ENCODE assay signal across 26 mouse cellular contexts in the genomic region with DNA sequence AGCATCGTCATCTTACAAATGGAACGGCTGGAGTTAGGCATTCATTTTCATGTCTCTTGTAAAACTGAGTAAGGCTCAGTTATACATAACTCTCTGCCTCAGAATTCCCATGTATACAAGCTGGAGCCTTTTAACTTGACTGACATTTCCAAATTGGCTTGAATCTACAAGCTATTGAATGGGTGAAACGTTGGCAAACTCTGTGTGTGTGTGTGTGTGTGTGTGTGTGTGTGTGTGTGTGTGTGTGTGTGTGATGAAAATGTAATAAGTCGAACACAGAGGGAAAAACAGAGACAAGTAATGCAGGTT.
A peak's percentile ranks its signal among the peaks of the same experiment; 100 is the strongest.
DNase-seq lines count a peak whose midpoint lies in the region; ATAC-seq and TF ChIP-seq lines count a peak whose summit lies in the region.
"Had no signal": no experiment of that assay in that cellular context is flagged by ENCODE, and none has a peak within 500 bp of the region (broad histone marks: within the 10 kb centered on the region; RNA-seq: fewer than 3 reads in every experiment).

No protein-coding gene starts in this region.

- peaks cover 23% of the 10 kb centered on the region for H3K36me3 ChIP-seq in forebrain, embryonic 15.5 days
- H3K36me3 ChIP-seq in forebrain, embryonic 10.5 days (replicated peaks), result peaks cover 93% of the 10 kb centered on the region
- H3K36me3 ChIP-seq in heart, embryonic 15.5 days, result peaks cover 15% of the 10 kb centered on the region; the same call in 1 of the 2 replicates
- H3K36me3 ChIP-seq in limb, embryonic 13.5 days, result peaks cover 71% of the 10 kb centered on the region
- H3K36me3 ChIP-seq in limb, embryonic 10.5 days, result peaks cover 88% of the 10 kb centered on the region
- H3K36me3 ChIP-seq in lung, postnatal 0 days (ENCODE audit: insufficient read depth, low read length), result no peaks in the 10 kb centered on the region

- H3K9me3 ChIP-seq in forebrain, embryonic 15.5 days, result no peaks in the 10 kb centered on the region
- no peaks in the 10 kb centered on the region for H3K9me3 ChIP-seq in forebrain, embryonic 10.5 days
- H3K9me3 ChIP-seq in heart, embryonic 15.5 days (replicated peaks), result no peaks in the 10 kb centered on the region
- no peaks in the 10 kb centered on the region for H3K9me3 ChIP-seq in limb, embryonic 13.5 days
- no peaks in the 10 kb centered on the region for H3K9me3 ChIP-seq in limb, embryonic 10.5 days (replicated peaks)
- H3K9me3 ChIP-seq in lung, postnatal 0 days (ENCODE audit: low read length), result no peaks in the 10 kb centered on the region
- H3K9me3 ChIP-seq: hindbrain, embryonic 15.5 days; limb, embryonic 12.5 days; megakaryocyte, embryonic 14.5 days; neural tube, embryonic 13.5 days had no signal

- no peak for TF ChIP-seq CTCF in lung, postnatal 0 days (IDR thresholded peaks at IDR 0.05)

- WGBS in forebrain, embryonic 15.5 days, result 53% methylated on average over 4 of the region's 4 CpGs
- 90% methylated on average over 4 of the region's 4 CpGs for WGBS in forebrain, embryonic 10.5 days
- WGBS in heart, embryonic 15.5 days, result 42% methylated on average over 4 of the region's 4 CpGs
- 81% methylated on average over 4 of the region's 4 CpGs for WGBS in limb, embryonic 13.5 days
- 90% methylated on average over 4 of the region's 4 CpGs for WGBS in limb, embryonic 10.5 days
- WGBS in lung, postnatal 0 days, result 60% methylated on average over 4 of the region's 4 CpGs

- H3K27me3 ChIP-seq in forebrain, embryonic 15.5 days, result no peaks in the 10 kb centered on the region
- no peaks in the 10 kb centered on the region for H3K27me3 ChIP-seq in forebrain, embryonic 10.5 days (ENCODE audit: poor library complexity, severe bottlenecking)
- no peaks in the 10 kb centered on the region for H3K27me3 ChIP-seq in heart, embryonic 15.5 days
- no peaks in the 10 kb centered on the region for H3K27me3 ChIP-seq in limb, embryonic 13.5 days
- no peaks in the 10 kb centered on the region for H3K27me3 ChIP-seq in limb, embryonic 10.5 days (ENCODE audit: low read depth, poor library complexity, severe bottlenecking)
- H3K27me3 ChIP-seq in lung, postnatal 0 days (replicated peaks; ENCODE audit: insufficient read depth, low read length), result no peaks in the 10 kb centered on the region
- H3K27me3 ChIP-seq: hindbrain, embryonic 15.5 days; limb, embryonic 12.5 days; megakaryocyte, embryonic 14.5 days; neural tube, embryonic 13.5 days had no signal

- ATAC-seq in forebrain, embryonic 15.5 days (replicated peaks), result 0 out of 2 replicates have a peak, but pooled peaks have one; percentile 9
- no peak for ATAC-seq in heart, embryonic 15.5 days (replicated peaks; ENCODE audit: insufficient number of reproducible peaks, insufficient read depth, low FRiP score, low read depth)
- no peak for ATAC-seq in limb, embryonic 13.5 days (ENCODE audit: low FRiP score, low read depth)
- no peak for ATAC-seq in lung, postnatal 0 days
- ATAC-seq: CD4-positive, CD25-positive, alpha-beta regulatory T cell, adult 4 months; intestine, embryonic 16.5 days had no signal

- H3K4me1 ChIP-seq in forebrain, embryonic 15.5 days, result peaks cover 12% of the 10 kb centered on the region
- H3K4me1 ChIP-seq in forebrain, embryonic 10.5 days, result no peaks in the 10 kb centered on the region
- peaks cover 9% of the 10 kb centered on the region for H3K4me1 ChIP-seq in heart, embryonic 15.5 days (replicated peaks)
- H3K4me1 ChIP-seq in limb, embryonic 13.5 days, result 0 out of 2 replicates have a peak, but pooled peaks cover 4% of the 10 kb centered on the region
- no peaks in the 10 kb centered on the region for H3K4me1 ChIP-seq in limb, embryonic 10.5 days
- H3K4me1 ChIP-seq in lung, postnatal 0 days (ENCODE audit: insufficient read depth, low read depth, low read length), result no peaks in the 10 kb centered on the region
- H3K4me1 ChIP-seq: hindbrain, embryonic 15.5 days; limb, embryonic 12.5 days had no signal

- no peak overlapping the region for H3K27ac ChIP-seq in forebrain, embryonic 15.5 days (replicated peaks)
- H3K27ac ChIP-seq in forebrain, embryonic 10.5 days, result no peak overlapping the region
- H3K27ac ChIP-seq in heart, embryonic 15.5 days, result no peak overlapping the region
- H3K27ac ChIP-seq in limb, embryonic 13.5 days, result peak overlapping the region; percentile 39; the same call in 1 of the 2 replicates
- no peak overlapping the region for H3K27ac ChIP-seq in limb, embryonic 10.5 days
- no peak overlapping the region for H3K27ac ChIP-seq in lung, postnatal 0 days (ENCODE audit: low read length)
- H3K27ac ChIP-seq: heart, adult 2 months; hindbrain, embryonic 15.5 days; limb, embryonic 12.5 days; liver, embryonic 14.5 days; neural tube, embryonic 13.5 days had no signal

- DNase-seq in forebrain, embryonic 10.5 days (ENCODE audit: extremely low spot score, low spot score), result no peak
- no peak for DNase-seq in heart, postnatal 10 days
- DNase-seq in limb, embryonic 10.5 days (ENCODE audit: low spot score), result no peak
- DNase-seq in lung, postnatal 0 days (ENCODE audit: low spot score), result no peak
- DNase-seq: adrenal gland, postnatal 14 days; cerebellum, adult 9-10 months; gastrocnemius, postnatal 14 days; heart, adult 2 months; kidney, adult 9 months; kidney, postnatal 14 days; lung, postnatal 36 days; midbrain, embryonic 14.5 days; retina, postnatal 1 day; spleen, adult 18-20 months had no signal

- H3K9ac ChIP-seq in forebrain, embryonic 15.5 days (replicated peaks), result no peak overlapping the region
- no peak overlapping the region for H3K9ac ChIP-seq in heart, embryonic 15.5 days
- no peak overlapping the region for H3K9ac ChIP-seq in limb, embryonic 13.5 days
- H3K9ac ChIP-seq in lung, postnatal 0 days (replicated peaks; ENCODE audit: low read depth), result no peak overlapping the region
- H3K9ac ChIP-seq: hindbrain, embryonic 15.5 days; limb, embryonic 12.5 days; liver, embryonic 14.5 days; lung, embryonic 14.5 days; neural tube, embryonic 13.5 days had no signal

- H3K4me2 ChIP-seq in forebrain, embryonic 15.5 days (replicated peaks), result no peak overlapping the region
- H3K4me2 ChIP-seq in heart, embryonic 15.5 days, result 0 out of 2 replicates have a peak overlapping the region, but pooled peaks have one; percentile 13
- no peak overlapping the region for H3K4me2 ChIP-seq in limb, embryonic 13.5 days (replicated peaks)
- H3K4me2 ChIP-seq in lung, postnatal 0 days (replicated peaks; ENCODE audit: low read depth, low read length), result no peak overlapping the region
- H3K4me2 ChIP-seq: hindbrain, embryonic 15.5 days; limb, embryonic 12.5 days; lung, embryonic 14.5 days; neural tube, embryonic 13.5 days had no signal

- intact Hi-C loops in heart, postnatal 10 days (cut with DNase I), result no loop called here

- H3K4me3 ChIP-seq in forebrain, embryonic 15.5 days, result no peak overlapping the region
- no peak overlapping the region for H3K4me3 ChIP-seq in forebrain, embryonic 10.5 days
- H3K4me3 ChIP-seq in heart, embryonic 15.5 days, result no peak overlapping the region
- no peak overlapping the region for H3K4me3 ChIP-seq in limb, embryonic 13.5 days
- H3K4me3 ChIP-seq in limb, embryonic 10.5 days, result no peak overlapping the region
- H3K4me3 ChIP-seq in lung, postnatal 0 days (ENCODE audit: low read depth, low read length), result no peak overlapping the region
- H3K4me3 ChIP-seq: heart, adult 2 months; hindbrain, embryonic 15.5 days; limb, embryonic 12.5 days; megakaryocyte, embryonic 14.5 days; myocyte; neural tube, embryonic 13.5 days had no signal

- no peak for TF ChIP-seq EP300 in lung, postnatal 0 days (IDR thresholded peaks at IDR 0.05)
